Mouse (Mus musculus) ES-Bruce4 (cell line): Measurements from ENCODE around the gene Mycbp.

ENCODE experiments used
- CTCF ChIP-seq: IDR thresholded peaks from one replicate; pipeline ENCODE4 v1.8.1; 2011; ENCODE audit warnings: low read depth, low read length
- POLR2A ChIP-seq: IDR thresholded peaks from one replicate; pipeline ENCODE4 v1.8.1; 2011; ENCODE audit warnings: low read length; ENCODE audit not compliant: insufficient read depth

DNA sequence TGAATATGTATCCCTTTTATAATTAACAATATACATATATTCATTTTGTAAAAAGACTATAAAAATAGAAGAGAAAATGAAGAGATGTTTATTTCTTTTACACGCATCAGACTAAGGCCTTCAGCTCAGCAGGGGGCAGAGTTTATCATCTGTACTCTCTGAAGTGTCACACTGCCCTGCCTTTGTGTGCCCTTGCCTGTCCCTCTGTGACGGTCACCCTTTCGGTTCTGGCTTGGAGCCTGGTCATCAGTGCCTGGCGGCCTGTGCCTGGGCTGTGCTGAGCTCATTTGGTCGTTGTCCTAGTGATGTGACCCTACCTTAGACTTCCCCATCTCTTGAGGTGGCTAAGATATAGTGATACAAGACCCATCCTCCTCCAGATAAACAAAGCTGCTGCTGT is 42.5 kb downstream of the Mycbp start:
- no peak for TF ChIP-seq CTCF
- TF ChIP-seq POLR2A: no peak
